Comparison of ENCODE assay signal across 17 mouse cellular contexts in genomic region chr2:152436405-152436901, GRCm38 (mm10). TPM values are rescaled to one million over a fixed set of nuclear protein-coding genes. Genes with fewer than 3 reads are reported as not detected.
DNase-seq lines count a peak whose midpoint lies in the region; ATAC-seq and TF ChIP-seq lines count a peak whose summit lies in the region.
"Had no signal": no experiment of that assay in that cellular context is flagged by ENCODE, and none has a peak within 500 bp of the region (broad histone marks: within the 10 kb centered on the region; RNA-seq: fewer than 3 reads in every experiment).

No protein-coding gene starts in this region.

- ATAC-seq in heart, embryonic 16.5 days (replicated peaks; ENCODE audit: extremely low read depth, insufficient read depth, low FRiP score), result peak; percentile 88
- ATAC-seq in liver, postnatal 0 days, result no peak

- peak overlapping the region; percentile 97 for H3K27ac ChIP-seq in heart, embryonic 16.5 days (ENCODE audit: low read length)
- no peak overlapping the region for H3K27ac ChIP-seq in liver, postnatal 0 days (ENCODE audit: low read depth)
- H3K27ac ChIP-seq: lung, embryonic 15.5 days had no signal

- TF ChIP-seq CTCF in liver, postnatal 0 days (IDR thresholded peaks at IDR 0.05; ENCODE audit: low read depth), result no peak

- peaks cover 18% of the 10 kb centered on the region for H3K4me1 ChIP-seq in heart, embryonic 16.5 days (ENCODE audit: control insufficient read depth, insufficient read depth, low read length)
- peaks cover 4% of the 10 kb centered on the region for H3K4me1 ChIP-seq in liver, postnatal 0 days (ENCODE audit: insufficient read depth)

- H3K9me3 ChIP-seq in heart, embryonic 16.5 days (replicated peaks; ENCODE audit: control insufficient read depth, low read length), result no peaks in the 10 kb centered on the region
- H3K9me3 ChIP-seq in liver, postnatal 0 days (ENCODE audit: low read length), result no peaks in the 10 kb centered on the region
- H3K9me3 ChIP-seq: lung, embryonic 15.5 days had no signal

- no peak for TF ChIP-seq EP300 in liver, postnatal 0 days (IDR thresholded peaks at IDR 0.05; ENCODE audit: low read depth)

- no peak overlapping the region for H3K4me3 ChIP-seq in heart, embryonic 16.5 days (ENCODE audit: low read length)
- no peak overlapping the region for H3K4me3 ChIP-seq in liver, postnatal 0 days (ENCODE audit: low read depth, low read length)

- 37% methylated on average over 7 of the region's 7 CpGs for WGBS in heart, embryonic 16.5 days
- 58% methylated on average over 7 of the region's 7 CpGs for WGBS in liver, postnatal 0 days (ENCODE audit: insufficient replicate concordance)

- intact Hi-C loops in heart, postnatal 25 days (cut with DNase I), result no loop called here

- peak overlapping the region; percentile 77 for H3K4me2 ChIP-seq in heart, embryonic 16.5 days (ENCODE audit: low read depth, low read length)
- no peak overlapping the region for H3K4me2 ChIP-seq in liver, postnatal 0 days (ENCODE audit: low read depth, low read length)

- peak overlapping the region; percentile 78 for H3K9ac ChIP-seq in heart, embryonic 16.5 days (ENCODE audit: low read length)
- H3K9ac ChIP-seq in liver, postnatal 0 days (replicated peaks), result no peak overlapping the region

- DNase-seq in heart, adult 11 months, result peak; percentile 96
- no peak for DNase-seq in heart, postnatal 25 days (ENCODE audit: low spot score)
- peak; percentile 60 for DNase-seq in brain, adult 2 months (ENCODE audit: low read depth, low spot score)
- peak; percentile 58 for DNase-seq in kidney, postnatal 10 days
- DNase-seq in adrenal gland, postnatal 4 days (ENCODE audit: low spot score in 2 of 2), result no peak
- DNase-seq in liver, postnatal 0 days, result no peak
- no peak for DNase-seq in urinary bladder, postnatal 14 days (ENCODE audit: low spot score)
- DNase-seq: cerebellum, postnatal 25 days; gastrocnemius, postnatal 14 days; left cerebral cortex, postnatal 4 days; spleen, adult 18-20 months; thymus, postnatal 25 days had no signal

- H3K36me3 ChIP-seq in heart, embryonic 16.5 days (ENCODE audit: control insufficient read depth, insufficient read depth), result no peaks in the 10 kb centered on the region
- H3K36me3 ChIP-seq in liver, postnatal 0 days (replicated peaks; ENCODE audit: insufficient read depth, low read length), result no peaks in the 10 kb centered on the region
- H3K36me3 ChIP-seq: lung, embryonic 15.5 days had no signal

- H3K27me3 ChIP-seq in heart, embryonic 16.5 days (ENCODE audit: control insufficient read depth, insufficient read depth, low read length), result no peaks in the 10 kb centered on the region
- no peaks in the 10 kb centered on the region for H3K27me3 ChIP-seq in liver, postnatal 0 days (ENCODE audit: insufficient read depth, low read length)
- H3K27me3 ChIP-seq: lung, embryonic 15.5 days had no signal

RNA-seq across cellular contexts. Expression of gene 6820408C15Rik, which starts 21.1 kb away (rescaled TPM):
- 1 to 10 TPM; 2.8 to 3.0 TPM for total RNA-seq in heart, postnatal 25 days (2021)
- polyA plus RNA-seq in heart, embryonic 16.5 days (2015; fragmentation: Nextera tagmentation; extraction: Ambion mirVana), result 3.5 TPM in 2 replicates
- total RNA-seq in adrenal gland, postnatal 4 days (2021), result under 1 TPM; 0.37 to 0.56 TPM
- 0.13 and 0.42 TPM in 2 replicates for polyA plus RNA-seq in liver, postnatal 0 days (2015; fragmentation: Nextera tagmentation; extraction: Ambion mirVana)
- total RNA-seq: gastrocnemius, postnatal 14 days had no signal
- polyA plus RNA-seq: erythroblast, embryonic 14.5 days; large intestine, adult 2 months had no signal

RNA-seq across cellular contexts. Expression of gene Zcchc3, which starts 21.6 kb away (rescaled TPM):
- total RNA-seq in heart, postnatal 25 days (2021), result 10 to 100 TPM in 1 of 2 experiments, 1 to 10 TPM in 1; 9.7 to 10.1 TPM
- polyA plus RNA-seq in heart, embryonic 16.5 days (2015; fragmentation: Nextera tagmentation; extraction: Ambion mirVana), result 24.3 and 26.0 TPM in 2 replicates
- 10 to 100 TPM; 18.5 to 20.2 TPM for total RNA-seq in adrenal gland, postnatal 4 days (2021)
- polyA plus RNA-seq in liver, postnatal 0 days (2015; fragmentation: Nextera tagmentation; extraction: Ambion mirVana), result 6.4 and 7.4 TPM in 2 replicates

RNA-seq across cellular contexts. Expression of gene Defb23, which starts 28.0 kb away (rescaled TPM):
- not detected for total RNA-seq in heart, postnatal 25 days (2021)
- polyA plus RNA-seq in heart, embryonic 16.5 days (2015; fragmentation: Nextera tagmentation; extraction: Ambion mirVana), result not detected in 2 replicates
- total RNA-seq in adrenal gland, postnatal 4 days (2021), result not detected
- polyA plus RNA-seq in liver, postnatal 0 days (2015; fragmentation: Nextera tagmentation; extraction: Ambion mirVana), result not detected in 2 replicates
- total RNA-seq: gastrocnemius, postnatal 14 days; left cerebral cortex, postnatal 4 days had no signal
- polyA plus RNA-seq: erythroblast, embryonic 14.5 days; large intestine, adult 2 months; lung, embryonic 15.5 days; midbrain, embryonic 11.5 days had no signal

RNA-seq across cellular contexts. Expression of gene Sox12, which starts 38.6 kb away (rescaled TPM):
- total RNA-seq in heart, postnatal 25 days (2021), result 1 to 10 TPM; 9.5 to 9.7 TPM
- 5.4 and 7.3 TPM in 2 replicates for polyA plus RNA-seq in heart, embryonic 16.5 days (2015; fragmentation: Nextera tagmentation; extraction: Ambion mirVana)
- 10 to 100 TPM; 50.9 to 51.1 TPM for total RNA-seq in adrenal gland, postnatal 4 days (2021)
- polyA plus RNA-seq in liver, postnatal 0 days (2015; fragmentation: Nextera tagmentation; extraction: Ambion mirVana), result 1.2 and 1.3 TPM in 2 replicates

RNA-seq across cellular contexts. Expression of gene Defb20, which starts 40.4 kb away (rescaled TPM):
- total RNA-seq in heart, postnatal 25 days (2021), result not detected
- not detected in 2 replicates for polyA plus RNA-seq in heart, embryonic 16.5 days (2015; fragmentation: Nextera tagmentation; extraction: Ambion mirVana)
- not detected for total RNA-seq in adrenal gland, postnatal 4 days (2021)
- not detected in 2 replicates for polyA plus RNA-seq in liver, postnatal 0 days (2015; fragmentation: Nextera tagmentation; extraction: Ambion mirVana)
- total RNA-seq: gastrocnemius, postnatal 14 days; left cerebral cortex, postnatal 4 days had no signal
- polyA plus RNA-seq: erythroblast, embryonic 14.5 days; lung, embryonic 15.5 days; midbrain, embryonic 11.5 days had no signal

Comparison
In these comparisons a context has a peak if more than half of its experiments do, and no peak if none do; other contexts are left out.
1. DNase-seq: peak in heart, adult 11 months (single experiment), brain, adult 2 months (single experiment) and kidney, postnatal 10 days (single experiment); none in heart, postnatal 25 days (single experiment), adrenal gland, postnatal 4 days (0 of 2), liver, postnatal 0 days (single experiment) and urinary bladder, postnatal 14 days (single experiment).